Mouse (Mus musculus): Measurements from ENCODE around the gene Lmntd1.

GRCm38 (mm10) chr6:145576762-145577161, 37.4 kb downstream of the Lmntd1 start:
- TF ChIP-seq CTCF (IDR thresholded peaks at IDR 0.05; ENCODE audit: borderline replicate concordance, insufficient read depth, low read length) (no peak), POLR2A (IDR thresholded peaks at IDR 0.05; ENCODE audit: low read depth, low read length) (no peak)

Data from embryonic fibroblast, embryonic 13.5 days (primary cell).